Mouse (Mus musculus): ENCODE measurements around the gene Dcun1d2. TPM values are rescaled to one million over a fixed set of nuclear protein-coding genes. Genes with fewer than 3 reads are reported as not detected.

Dcun1d2 gene
- total and polyA plus RNA-seq, 3 experiments: 13.2 to 14.9 (median 14.7) TPM

DNA sequence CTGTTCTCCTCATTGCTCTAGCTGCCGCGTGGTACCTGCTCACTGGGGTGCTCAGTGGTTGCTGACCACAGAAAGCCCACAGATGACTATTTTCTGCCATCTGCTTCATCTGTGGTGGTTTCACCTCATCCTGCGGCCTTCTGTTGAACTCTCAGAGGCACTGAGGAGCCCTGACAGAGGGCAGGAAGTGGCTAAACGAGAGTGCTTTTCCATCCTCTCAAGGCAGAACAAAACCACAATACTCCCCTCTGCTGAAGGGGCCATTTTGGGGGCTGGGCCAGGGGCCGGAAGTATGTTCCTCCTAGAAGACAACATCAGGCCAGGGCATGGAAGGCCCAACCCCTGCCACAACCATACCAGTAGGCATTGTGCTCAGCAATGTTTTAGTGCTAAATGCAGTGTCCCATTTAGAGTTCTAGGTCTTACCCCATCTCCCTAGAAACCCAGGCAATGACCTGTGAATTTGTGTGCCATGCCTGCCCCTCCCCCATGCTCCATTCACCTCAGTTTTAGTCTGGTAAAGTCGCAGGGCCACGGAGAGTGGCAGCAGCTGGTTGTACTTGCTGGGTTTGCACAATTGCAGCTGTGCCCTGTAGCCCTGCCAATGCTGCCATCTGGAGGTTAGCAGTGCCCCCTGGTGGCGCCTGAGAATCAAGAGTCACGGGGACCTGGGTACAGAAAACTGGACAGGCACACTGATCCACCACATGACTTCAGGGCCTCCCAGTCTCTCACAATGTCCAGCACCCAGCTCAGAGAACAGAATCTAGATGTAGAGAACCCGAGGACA, 74.3 kb downstream of the Dcun1d2 start:
- H3K27ac ChIP-seq (ENCODE audit: insufficient read depth, low read depth): peak overlapping the region; percentile 65; the same call in 1 of the 2 replicates
- peak; percentile 72; the same call in 1 of the 2 replicates for TF ChIP-seq MXI1 (IDR thresholded peaks at IDR 0.05; ENCODE audit: low read depth, low read length)
- no peak for TF ChIP-seq POLR2AphosphoS2 (IDR thresholded peaks at IDR 0.05; ENCODE audit: low read depth, low read length)
- 0 out of 2 replicates have a peak, but pooled peaks have one; percentile 20 for TF ChIP-seq UBTF (IDR thresholded peaks at IDR 0.05; ENCODE audit: low read depth, low read length)
- peak; percentile 89 for TF ChIP-seq JUN (IDR thresholded peaks at IDR 0.05; ENCODE audit: insufficient read depth, low read depth, low read length)
- TF ChIP-seq CHD1 (IDR thresholded peaks at IDR 0.05; ENCODE audit: low read depth, low read length): peak; percentile 59; the same call in 1 of the 2 replicates
- TF ChIP-seq CTCF (conservative IDR thresholded peaks at IDR 0.05 in 1 of 2, IDR thresholded peaks at IDR 0.05 in 1 of 2; ENCODE audit: low read depth in 2 of 2, low read length in 2 of 2): peak; percentile 32 to 86; a peak in 3 of 4 replicates
- TF ChIP-seq E2F4 (IDR thresholded peaks at IDR 0.05; ENCODE audit: insufficient replicate concordance, low read depth, low read length): no peak
- TF ChIP-seq GABPA (IDR thresholded peaks at IDR 0.05; ENCODE audit: insufficient replicate concordance, low read depth, low read length): no peak
- TF ChIP-seq KAT2A (IDR thresholded peaks at IDR 0.05; ENCODE audit: insufficient replicate concordance, low read length): no peak
- no peak; the same call in 1 of the 2 replicates for TF ChIP-seq ZMIZ1 (IDR thresholded peaks at IDR 0.05; ENCODE audit: low read depth, low read length)
- TF ChIP-seq BHLHE40 (IDR thresholded peaks at IDR 0.05; ENCODE audit: low read depth, low read length): peak; percentile 96
- TF ChIP-seq ZC3H11A (IDR thresholded peaks at IDR 0.05; ENCODE audit: low read depth, low read length): no peak
- TF ChIP-seq RAD21 (IDR thresholded peaks at IDR 0.05; ENCODE audit: low read depth, low read length): peak; percentile 73
- peak; percentile 77 for TF ChIP-seq ELF1 (IDR thresholded peaks at IDR 0.05; ENCODE audit: low read depth, low read length)
- TF ChIP-seq CHD2 (IDR thresholded peaks at IDR 0.05; ENCODE audit: low read length): peak; percentile 86
- peak; percentile 49; the same call in 1 of the 2 replicates for TF ChIP-seq ZNF384 (IDR thresholded peaks at IDR 0.05; ENCODE audit: low read depth, low read length)
- TF ChIP-seq PAX5 (IDR thresholded peaks at IDR 0.05; ENCODE audit: low read length): no peak
- TF ChIP-seq NELFE (IDR thresholded peaks at IDR 0.05; ENCODE audit: low read depth, low read length): no peak; the same call in 1 of the 2 replicates
- 0 out of 2 replicates have a peak, but pooled peaks have one; percentile 15 for TF ChIP-seq POLR2A (IDR thresholded peaks at IDR 0.05; ENCODE audit: low read depth, low read length)
- TF ChIP-seq IRF4 (IDR thresholded peaks at IDR 0.05; ENCODE audit: low read depth, low read length): peak; percentile 98
- peak; percentile 93 for TF ChIP-seq ETS1 (conservative IDR thresholded peaks at IDR 0.05; ENCODE audit: low read depth, low read length)
- peak; percentile 27 for TF ChIP-seq USF1 (IDR thresholded peaks at IDR 0.05; ENCODE audit: low read depth, low read length)
- TF ChIP-seq MAZ (IDR thresholded peaks at IDR 0.05; ENCODE audit: low read depth, low read length): peak; percentile 86
- peak; percentile 95 for TF ChIP-seq MYC (IDR thresholded peaks at IDR 0.05; ENCODE audit: low read depth, low read length)
- peak; percentile 75; the same call in 1 of the 2 replicates for TF ChIP-seq SIN3A (IDR thresholded peaks at IDR 0.05; ENCODE audit: low read length)
- peak; percentile 76 for TF ChIP-seq JUND (conservative IDR thresholded peaks at IDR 0.05; ENCODE audit: low read depth, low read length)
- TF ChIP-seq MAFK (IDR thresholded peaks at IDR 0.05; ENCODE audit: insufficient replicate concordance, low read length): peak; percentile 99
- peak; percentile 76 for TF ChIP-seq SMC3 (IDR thresholded peaks at IDR 0.05; ENCODE audit: low read depth, low read length)
- peak; percentile 98 for TF ChIP-seq EP300 (IDR thresholded peaks at IDR 0.05; ENCODE audit: low read length)
- TF ChIP-seq MAX (IDR thresholded peaks at IDR 0.05; ENCODE audit: low read length): peak; percentile 94
- peak; percentile 99 for TF ChIP-seq TCF12 (IDR thresholded peaks at IDR 0.05; ENCODE audit: low read depth, low read length)
- TF ChIP-seq ZKSCAN1 (IDR thresholded peaks at IDR 0.05; ENCODE audit: borderline replicate concordance, low read depth, low read length): no peak
- no peak for TF ChIP-seq TBP (conservative IDR thresholded peaks at IDR 0.05; ENCODE audit: low read depth, low read length)
- peak; percentile 98 for TF ChIP-seq MEF2A (IDR thresholded peaks at IDR 0.05; ENCODE audit: borderline replicate concordance, low read depth, low read length)
- no peak for TF ChIP-seq USF2 (conservative IDR thresholded peaks at IDR 0.05; ENCODE audit: low read depth, low read length)
- peak; percentile 97 for TF ChIP-seq RCOR1 (conservative IDR thresholded peaks at IDR 0.05; ENCODE audit: low read depth, low read length)
- no peak for TF ChIP-seq NRF1 (IDR thresholded peaks at IDR 0.05; ENCODE audit: low read depth, low read length)
- peak; percentile 40; the same call in 1 of the 2 replicates for TF ChIP-seq HCFC1 (IDR thresholded peaks at IDR 0.05; ENCODE audit: low read depth, low read length)
- H3K9ac ChIP-seq (ENCODE audit: insufficient read depth, low read depth): no peak overlapping the region
- H3K79me2 ChIP-seq (replicated peaks; ENCODE audit: control insufficient read depth, extremely low read depth, insufficient read depth, poor library complexity, severe bottlenecking): no peaks in the 10 kb centered on the region
- dilution Hi-C loops (cut with MboI; ENCODE audit: extremely low pct_ligation_motif_present, extremely low pct_unique_long_range_greater_than_20kb, low sequenced_read_pairs) (no loop called here), in situ Hi-C loops (cut with MboI; ENCODE audit: low pct_ligation_motif_present, low pct_unique_long_range_greater_than_20kb, low sequenced_read_pairs) (loop anchor here (25.0 kb wide), 1 partner anchor 226 kb away; no protein-coding TSS in a partner anchor)
- H3K4me2 ChIP-seq (ENCODE audit: insufficient read depth, low read depth, poor library complexity, severe bottlenecking): peak overlapping the region; percentile 52
- peaks cover 63% of the 10 kb centered on the region for H3K27me3 ChIP-seq (replicated peaks)
- H3K36me3 ChIP-seq (replicated peaks in 1 of 2; ENCODE audit: control insufficient read depth in 1 of 2, insufficient read depth in 1 of 2, low read length in 1 of 2): no peaks in the 10 kb centered on the region
- no peaks in the 10 kb centered on the region for H3K9me3 ChIP-seq (replicated peaks; ENCODE audit: low read length)
- DNase-seq (ENCODE audit: extremely low read depth): peak; percentile 98
- H3K4me1 ChIP-seq (ENCODE audit: control insufficient read depth in 1 of 2, insufficient read depth in 2 of 2): peaks cover 17 to 34% of the 10 kb centered on the region in 2 experiments
- peak overlapping the region in 1 of 3 experiments; percentile 4 for H3K4me3 ChIP-seq (replicated peaks in 1 of 3; ENCODE audit: low read depth in 2 of 3, low read length in 2 of 3, poor library complexity in 1 of 3)
